Mouse (Mus musculus) liver, embryonic 11.5 days (tissue): ENCODE measurements at regions not wholly inside any gene's neighbourhood (a gene's known extent, or its start where the extent isn't known, plus 50 kb on each side); places are given as distances from the start of the nearest gene placed in this dataset.

Experiments
- ATAC-seq: fragments of 200-750 bp; cut with Nextera tagmentation; replicated peaks from 2 replicates; pipeline ENCODE4 v1.8.0; 2017; ENCODE audit warnings: moderate number of reproducible peaks, mild to moderate bottlenecking, moderate TSS enrichment, moderate library complexity; ENCODE audit not compliant: low FRiP score
- DNase-seq: peaks from one replicate; pipeline ENCODE4 v3.0.0-alpha.2; 2017; ENCODE audit warnings: low spot score
- H3K27ac ChIP-seq: fragments of 300-500 bp; sonication (generic); 2 replicates; pipeline ENCODE4 v1.5.1; 2014; ENCODE audit warnings: mild to moderate bottlenecking, low read depth, low read length, control low read depth
- H3K27me3 ChIP-seq: fragments of 300-500 bp; sonication (generic); replicated peaks from 2 replicates; pipeline ENCODE4 v1.6.1; 2014; ENCODE audit warnings: low read length, mixed read lengths; ENCODE audit not compliant: control insufficient read depth, insufficient read depth
- H3K36me3 ChIP-seq: fragments of 300-500 bp; sonication (generic); 2 replicates; pipeline ENCODE4 v1.6.1; 2014; ENCODE audit warnings: mild to moderate bottlenecking, low read length, moderate library complexity, mixed read lengths; ENCODE audit not compliant: control insufficient read depth, insufficient read depth
- H3K4me1 ChIP-seq: fragments of 300-500 bp; sonication (generic); replicated peaks from 2 replicates; pipeline ENCODE4 v1.6.1; 2014; ENCODE audit warnings: low read length, mixed read lengths; ENCODE audit not compliant: control insufficient read depth, insufficient read depth
- H3K4me2 ChIP-seq: fragments of 300-500 bp; sonication (generic); 2 replicates; pipeline ENCODE4 v1.6.1; 2014; ENCODE audit warnings: mild to moderate bottlenecking, control low read depth, moderate library complexity
- H3K4me3 ChIP-seq: fragments of 300-500 bp; sonication (generic); 2 replicates; pipeline ENCODE4 v1.5.1; 2014; ENCODE audit warnings: low read depth, low read length, control low read depth
- H3K9ac ChIP-seq: fragments of 300-500 bp; sonication (generic); 2 replicates; pipeline ENCODE4 v1.6.1; 2014; ENCODE audit warnings: low read depth, low read length, control low read depth
- H3K9me3 ChIP-seq: fragments of 300-500 bp; sonication (generic); 2 replicates; pipeline ENCODE4 v1.6.1; 2016; ENCODE audit warnings: low read length, inconsistent platforms, mixed read lengths; ENCODE audit not compliant: control insufficient read depth
- WGBS: fragments of 180-500 bp; shearing (Covaris S2); extraction: QIAGEN DNeasy Blood & Tissue Kit; methylation state at CpG from one replicate; pipeline ENCODE4 v1.1.7; 2014; 5-methylcytosine and 5-hydroxymethylcytosine counted together

DNA sequence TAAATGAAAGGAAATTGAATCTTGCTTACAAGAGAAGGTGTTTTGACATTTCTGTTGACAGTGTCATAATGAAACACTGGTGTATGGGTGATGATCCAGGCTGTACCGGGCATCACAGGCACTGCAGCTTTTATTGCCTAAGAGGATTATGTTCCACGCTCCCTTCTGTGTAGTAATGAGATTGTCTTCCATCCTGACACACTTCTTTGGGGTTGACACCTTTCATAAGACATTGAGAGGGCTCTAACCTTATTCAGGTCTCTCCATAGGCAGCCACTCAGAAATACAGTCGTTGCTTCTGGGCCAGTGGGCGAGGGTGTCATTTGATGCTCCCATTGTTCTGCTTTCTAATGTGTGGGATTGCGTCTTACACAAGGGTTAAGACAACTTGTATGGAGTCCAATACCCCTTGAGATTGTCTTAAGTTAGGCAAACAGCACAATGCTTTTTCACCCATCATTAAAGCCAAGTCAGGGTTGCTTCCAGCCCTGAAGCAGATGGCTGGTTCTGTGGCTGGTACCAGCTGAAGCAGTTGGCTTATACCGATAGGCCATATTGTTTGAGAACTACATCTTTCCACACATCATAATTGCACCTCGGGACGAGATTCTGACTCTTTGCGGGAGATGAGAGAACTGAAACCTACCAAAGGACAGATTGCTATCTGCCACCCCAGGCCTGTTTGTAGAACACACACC lies 81.9 kb upstream of the Frmd4b start:
- Histone ChIP-seq H3K4me2 (no peak overlapping the region), H3K4me1 (no peaks in the 10 kb centered on the region), H3K36me3 (no peaks in the 10 kb centered on the region), H3K27me3 (no peaks in the 10 kb centered on the region), H3K27ac (no peak overlapping the region), H3K9me3 (no peaks in the 10 kb centered on the region), H3K9ac (no peak overlapping the region), H3K4me3 (no peak overlapping the region)
- ATAC-seq (no peak), DNase-seq (no peak)
- WGBS, result 80% methylated on average over 9 of the region's 9 CpGs

DNA sequence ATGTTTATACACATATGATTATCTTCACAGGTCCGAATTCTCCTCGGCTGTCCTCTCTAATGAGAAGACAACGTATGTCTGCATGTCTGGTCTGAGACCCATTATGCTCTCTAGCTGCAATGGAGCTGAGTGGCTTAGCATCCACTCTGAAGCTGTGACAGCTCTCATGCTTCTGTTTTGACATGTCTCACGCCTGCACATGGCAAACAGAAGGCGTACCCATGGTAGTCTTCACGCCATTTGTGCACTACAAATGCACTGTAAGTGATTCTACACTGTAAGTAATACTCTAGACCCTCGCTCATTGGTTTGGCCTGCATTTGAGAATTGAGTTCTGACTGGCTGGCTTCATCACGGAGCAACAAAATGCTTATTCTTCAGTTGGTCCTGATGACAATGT lies 75.9 kb upstream of the Frmd4b start:
- Histone ChIP-seq H3K4me2 (no peak overlapping the region), H3K27ac (no peak overlapping the region), H3K27me3 (no peaks in the 10 kb centered on the region), H3K36me3 (no peaks in the 10 kb centered on the region), H3K4me1 (no peaks in the 10 kb centered on the region), H3K9ac (no peak overlapping the region), H3K9me3 (no peaks in the 10 kb centered on the region), H3K4me3 (no peak overlapping the region)
- no peak for ATAC-seq
- WGBS, result 83% methylated on average over 8 of the region's 8 CpGs
- no peak for DNase-seq

GRCm38 (mm10) chr6:97691136-97691535 lies 73.8 kb upstream of the Frmd4b start:
- Histone ChIP-seq H3K36me3 (no peaks in the 10 kb centered on the region), H3K4me3 (no peak overlapping the region), H3K9me3 (no peaks in the 10 kb centered on the region), H3K4me1 (no peaks in the 10 kb centered on the region), H3K27me3 (no peaks in the 10 kb centered on the region), H3K4me2 (no peak overlapping the region), H3K27ac (no peak overlapping the region), H3K9ac (no peak overlapping the region)
- DNase-seq, result no peak
- no peak for ATAC-seq
- 71% methylated on average over 3 of the region's 3 CpGs for WGBS

DNA sequence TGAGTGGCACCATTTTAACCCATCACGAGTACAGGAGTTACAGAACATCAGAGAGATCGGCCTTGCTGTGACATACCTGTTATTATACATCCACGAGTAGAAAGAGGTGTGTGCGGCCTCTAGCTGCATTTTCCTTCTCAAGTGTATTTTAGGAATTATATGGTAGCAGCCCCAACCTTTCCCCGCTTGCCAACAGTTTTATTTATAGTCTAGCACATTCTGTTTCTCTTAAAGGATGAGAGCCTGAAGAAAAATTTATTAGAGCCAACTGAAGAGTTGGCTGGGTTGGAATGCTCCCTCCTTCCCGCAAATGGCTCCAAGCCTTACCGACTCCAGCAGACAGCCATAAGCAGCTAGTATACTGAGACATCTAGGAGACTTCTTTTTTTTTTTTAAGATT lies 67.0 kb upstream of the Frmd4b start:
- no peak for DNase-seq
- Histone ChIP-seq H3K9me3 (no peaks in the 10 kb centered on the region), H3K36me3 (no peaks in the 10 kb centered on the region), H3K4me3 (no peak overlapping the region), H3K4me2 (no peak overlapping the region), H3K27ac (no peak overlapping the region), H3K27me3 (no peaks in the 10 kb centered on the region), H3K9ac (no peak overlapping the region), H3K4me1 (no peaks in the 10 kb centered on the region)
- ATAC-seq, result no peak
- 83% methylated on average over 7 of the region's 7 CpGs for WGBS

DNA sequence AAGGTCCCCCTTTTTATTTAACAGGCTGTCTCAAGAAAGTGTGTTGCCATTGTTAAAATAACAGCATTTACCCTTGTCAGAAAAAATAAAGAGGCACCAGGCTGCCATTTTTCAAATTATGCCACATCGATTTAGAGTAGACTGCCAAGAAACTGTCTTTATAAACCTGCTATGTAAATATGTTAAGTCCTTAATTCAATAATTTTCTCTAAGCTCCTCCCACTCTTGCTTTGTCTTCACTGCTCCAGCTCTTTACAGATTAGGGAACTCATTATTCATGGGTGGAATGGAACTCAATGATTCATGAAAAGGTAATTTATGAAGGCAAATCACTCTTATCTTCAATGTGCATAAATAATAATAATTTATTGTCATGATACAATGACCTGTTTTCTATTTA lies 64.9 kb upstream of the Frmd4b start:
- no peak overlapping the region for H3K4me3 ChIP-seq
- H3K27ac ChIP-seq, result no peak overlapping the region
- DNase-seq, result no peak
- H3K36me3 ChIP-seq, result no peaks in the 10 kb centered on the region
- WGBS, result 79% methylated on average over 1 of the region's 1 CpGs
- no peaks in the 10 kb centered on the region for H3K4me1 ChIP-seq
- no peak overlapping the region for H3K9ac ChIP-seq
- no peaks in the 10 kb centered on the region for H3K27me3 ChIP-seq
- H3K9me3 ChIP-seq, result no peaks in the 10 kb centered on the region
- ATAC-seq, result no peak
- no peak overlapping the region for H3K4me2 ChIP-seq

GRCm38 (mm10) chr6:97675181-97675756 lies 57.9 kb upstream of the Frmd4b start:
- ATAC-seq, result no peak
- H3K4me1 ChIP-seq, result no peaks in the 10 kb centered on the region
- H3K4me2 ChIP-seq, result no peak overlapping the region
- H3K27me3 ChIP-seq, result no peaks in the 10 kb centered on the region
- H3K9me3 ChIP-seq, result no peaks in the 10 kb centered on the region
- no peak overlapping the region for H3K27ac ChIP-seq
- DNase-seq, result no peak
- 76% methylated on average over 5 of the region's 5 CpGs for WGBS
- H3K36me3 ChIP-seq, result no peaks in the 10 kb centered on the region
- H3K4me3 ChIP-seq, result no peak overlapping the region
- no peak overlapping the region for H3K9ac ChIP-seq

- no peaks in the 10 kb centered on the region for H3K4me1 ChIP-seq
- WGBS, result 47% methylated on average over 5 of the region's 5 CpGs
- H3K4me2 ChIP-seq, result no peak overlapping the region
- no peak overlapping the region for H3K4me3 ChIP-seq
- no peak overlapping the region for H3K9ac ChIP-seq
- ATAC-seq (no peak), DNase-seq (no peak)
- H3K36me3 ChIP-seq, result no peaks in the 10 kb centered on the region
- no peak overlapping the region for H3K27ac ChIP-seq
- no peaks in the 10 kb centered on the region for H3K27me3 ChIP-seq
- no peaks in the 10 kb centered on the region for H3K9me3 ChIP-seq
Measured at GRCm38 (mm10) chr6:97666818-97667629, 49.7 kb upstream of the Frmd4b start.
